Mouse (Mus musculus) cerebellum, adult 2 months (tissue): ENCODE data around the gene Adcy10.

Experiments
- CTCF ChIP-seq: fragments of 200-500 bp; IDR thresholded peaks from 2 replicates; pipeline ENCODE4 v1.5.1; 2011; ENCODE audit warnings: low read depth, mild to moderate bottlenecking, control low read depth, low read length, moderate library complexity, borderline replicate concordance; ENCODE audit not compliant: insufficient read depth
- POLR2A ChIP-seq: fragments of 200-500 bp; IDR thresholded peaks from 2 replicates; pipeline ENCODE4 v1.6.1; 2011; ENCODE audit warnings: low read length, control low read depth, borderline replicate concordance; ENCODE audit not compliant: insufficient read depth

DNA sequence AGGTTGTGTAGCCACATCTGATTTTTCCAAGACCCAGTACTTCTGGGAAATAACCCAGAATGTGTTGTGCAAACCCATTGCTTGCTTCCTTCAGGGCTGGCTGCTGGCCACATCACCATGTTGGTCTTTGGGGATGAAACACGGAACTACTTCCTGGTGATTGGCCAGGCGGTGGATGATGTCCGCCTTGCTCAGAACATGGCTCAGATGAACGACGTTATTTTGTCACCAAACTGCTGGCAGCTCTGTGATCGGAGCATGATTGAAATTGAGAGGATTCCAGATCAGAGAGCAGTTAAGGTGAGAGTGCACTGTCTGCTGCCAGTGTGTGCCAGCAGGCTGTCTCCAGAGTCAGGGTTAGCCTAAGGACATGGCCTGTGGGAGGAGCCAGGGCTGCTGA, 25.2 kb downstream of the Adcy10 start:
- no peak for TF ChIP-seq CTCF
- no peak for TF ChIP-seq POLR2A
